Mouse (Mus musculus) cortical plate, adult 2 months (tissue): Measurements from ENCODE around the gene Cops7b.

ENCODE experiments used
- CTCF ChIP-seq: fragments of 200-500 bp; IDR thresholded peaks from 2 replicates; pipeline ENCODE4 v1.5.1; 2011; ENCODE audit warnings: mild to moderate bottlenecking, control low read depth, low read length; ENCODE audit not compliant: insufficient read depth; ENCODE audit errors: extremely low read depth
- POLR2A ChIP-seq: fragments of 200-500 bp; IDR thresholded peaks from 2 replicates; pipeline ENCODE4 v1.6.1; 2011; ENCODE audit warnings: mild to moderate bottlenecking, low read length, control low read depth; ENCODE audit not compliant: insufficient read depth; ENCODE audit errors: extremely low read depth

GRCm38 (mm10) chr1:86542584-86542983 lies 40.1 kb upstream of the Cops7b start:
- TF ChIP-seq POLR2A (no peak), CTCF (no peak)
